Mouse (Mus musculus): ENCODE measurements around the gene Zfp786. TPM values are rescaled to one million over a fixed set of nuclear protein-coding genes. Genes with fewer than 3 reads are reported as not detected.
A peak's percentile ranks its signal among the peaks of the same experiment; 100 is the strongest.

Gene Zfp786
- polyA plus RNA-seq, 1 experiment from 2014 or later, result 13.1 TPM

GRCm38 (mm10) chr6:47842337-47842736 is 11.7 kb upstream of the Zfp786 start:
- H3K4me1 ChIP-seq, result peaks cover under 1% of the 10 kb centered on the region; the same call in 1 of the 2 replicates
- H3K9me3 ChIP-seq, result no peaks in the 10 kb centered on the region
- peaks cover 19% of the 10 kb centered on the region; the same call in 1 of the 2 replicates for H3K36me3 ChIP-seq
- 97% methylated on average over 1 of the region's 1 CpGs for WGBS
- H3K27ac ChIP-seq (replicated peaks), result no peak overlapping the region
- H3K4me2 ChIP-seq (replicated peaks), result no peak overlapping the region
- ATAC-seq (ENCODE audit: low FRiP score, low read depth), result no peak
- H3K27me3 ChIP-seq, result no peaks in the 10 kb centered on the region
- H3K4me3 ChIP-seq, result no peak overlapping the region
- no peak overlapping the region for H3K9ac ChIP-seq (replicated peaks)

GRCm38 (mm10) chr6:47841831-47842230 is 11.2 kb upstream of the Zfp786 start:
- 90% methylated on average over 2 of the region's 2 CpGs for WGBS

GRCm38 (mm10) chr6:47841077-47841476 is 10.4 kb upstream of the Zfp786 start:
- peaks cover 8% of the 10 kb centered on the region; the same call in 1 of the 2 replicates for H3K4me1 ChIP-seq
- H3K9ac ChIP-seq (replicated peaks), result no peak overlapping the region
- no peak for ATAC-seq (ENCODE audit: low FRiP score, low read depth)
- no peaks in the 10 kb centered on the region for H3K9me3 ChIP-seq
- peaks cover 16% of the 10 kb centered on the region; the same call in 1 of the 2 replicates for H3K36me3 ChIP-seq
- 95% methylated on average over 1 of the region's 1 CpGs for WGBS
- no peak overlapping the region for H3K4me3 ChIP-seq
- no peaks in the 10 kb centered on the region for H3K27me3 ChIP-seq
- H3K4me2 ChIP-seq (replicated peaks), result no peak overlapping the region
- no peak overlapping the region for H3K27ac ChIP-seq (replicated peaks)

More at GRCm38 (mm10) chr6:47841831-47842230, 11.2 kb upstream of the Zfp786 start:
- Histone ChIP-seq H3K27me3 (no peaks in the 10 kb centered on the region), H3K4me1 (peaks cover 4% of the 10 kb centered on the region; the same call in 1 of the 2 replicates), H3K4me3 (no peak overlapping the region), H3K9ac (replicated peaks) (no peak overlapping the region), H3K27ac (replicated peaks) (no peak overlapping the region), H3K36me3 (peaks cover 18% of the 10 kb centered on the region; the same call in 1 of the 2 replicates), H3K4me2 (replicated peaks) (no peak overlapping the region), H3K9me3 (no peaks in the 10 kb centered on the region)
- ATAC-seq (ENCODE audit: low FRiP score, low read depth), result no peak

GRCm38 (mm10) chr6:47837630-47838029 is 7.0 kb upstream of the Zfp786 start:
- no peak for ATAC-seq (ENCODE audit: low FRiP score, low read depth)
- H3K4me1 ChIP-seq, result peaks cover 8% of the 10 kb centered on the region; the same call in 1 of the 2 replicates
- 84% methylated on average over 2 of the region's 2 CpGs for WGBS

GRCm38 (mm10) chr6:47835984-47836521 is 5.4 kb upstream of the Zfp786 start:
- H3K9me3 ChIP-seq, result no peaks in the 10 kb centered on the region
- H3K4me1 ChIP-seq, result peaks cover 8% of the 10 kb centered on the region; the same call in 1 of the 2 replicates
- H3K27me3 ChIP-seq, result no peaks in the 10 kb centered on the region
- WGBS, result under 1% methylated on average over 49 of the region's 49 CpGs
- ATAC-seq (ENCODE audit: low FRiP score, low read depth), result peak; percentile 77
- H3K9ac ChIP-seq (replicated peaks), result peak overlapping the region; percentile 94
- H3K27ac ChIP-seq (replicated peaks), result peak overlapping the region; percentile 97
- H3K4me3 ChIP-seq, result peak overlapping the region; percentile 93
- peak overlapping the region; percentile 72 for H3K4me2 ChIP-seq (replicated peaks)
- H3K36me3 ChIP-seq, result peaks cover 9% of the 10 kb centered on the region; the same call in 1 of the 2 replicates

More at GRCm38 (mm10) chr6:47837630-47838029, 7.0 kb upstream of the Zfp786 start:
- Histone ChIP-seq H3K36me3 (peaks cover 16% of the 10 kb centered on the region; the same call in 1 of the 2 replicates), H3K9me3 (no peaks in the 10 kb centered on the region), H3K4me2 (replicated peaks) (no peak overlapping the region), H3K9ac (replicated peaks) (no peak overlapping the region), H3K27ac (replicated peaks) (no peak overlapping the region), H3K27me3 (no peaks in the 10 kb centered on the region), H3K4me3 (no peak overlapping the region)

DNA sequence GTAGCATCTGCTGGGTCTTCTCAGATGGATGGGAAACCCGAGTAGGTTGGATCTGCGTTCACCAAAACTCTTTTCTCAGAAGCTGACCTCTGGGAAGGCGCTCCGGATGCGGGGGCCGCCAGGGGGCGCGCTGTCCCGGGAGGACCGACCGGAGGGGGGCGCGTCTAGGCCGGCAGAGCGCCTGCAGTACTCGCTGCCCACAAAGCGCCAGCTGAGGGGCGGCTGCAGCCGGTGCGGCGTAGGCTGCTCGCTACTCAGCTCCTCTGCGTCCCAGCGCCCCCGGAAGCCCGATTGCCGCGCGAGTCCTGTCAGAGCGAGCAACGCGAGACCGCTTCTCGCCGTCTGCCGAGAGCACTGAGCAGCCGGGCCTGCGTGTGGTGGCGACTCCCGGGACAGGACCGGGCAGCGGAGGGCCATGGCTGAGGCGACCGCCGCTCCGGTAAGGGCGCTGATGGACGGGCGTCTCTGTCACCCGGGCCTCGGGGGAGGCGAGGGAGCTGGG is 4.9 kb upstream of the Zfp786 start, which contains the start of gene Zfp398:
Zfp398 (plus strand) TSS at position 180 of the 502 bp plus-strand sequence.
- 0% methylated on average over 52 of the region's 52 CpGs for WGBS
- Histone ChIP-seq H3K4me3 (peak within 1 kb of the TSS; percentile 93), H3K36me3 (0 out of 2 replicates have a peak, but pooled peaks cover 3% of the 10 kb centered on the region), H3K4me2 (replicated peaks) (peak within 1 kb of the TSS; percentile 72), H3K27me3 (no peaks in the 10 kb centered on the region), H3K9me3 (no peaks in the 10 kb centered on the region), H3K4me1 (peaks cover 12% of the 10 kb centered on the region), H3K9ac (replicated peaks) (peak within 1 kb of the TSS; percentile 94), H3K27ac (replicated peaks) (peak within 1 kb of the TSS; percentile 97)
- peak; percentile 95 for ATAC-seq (ENCODE audit: low FRiP score, low read depth)

- ATAC-seq (ENCODE audit: low FRiP score, low read depth), result no peak
- WGBS, result 82% methylated on average over 1 of the region's 1 CpGs
- Histone ChIP-seq H3K4me3 (no peak overlapping the region), H3K9ac (replicated peaks) (no peak overlapping the region), H3K4me1 (peaks cover 14% of the 10 kb centered on the region), H3K27me3 (no peaks in the 10 kb centered on the region), H3K36me3 (no peaks in the 10 kb centered on the region), H3K4me2 (replicated peaks) (no peak overlapping the region), H3K27ac (replicated peaks) (no peak overlapping the region), H3K9me3 (no peaks in the 10 kb centered on the region)
Measured at GRCm38 (mm10) chr6:47832220-47832619, 1.6 kb upstream of the Zfp786 start.

DNA sequence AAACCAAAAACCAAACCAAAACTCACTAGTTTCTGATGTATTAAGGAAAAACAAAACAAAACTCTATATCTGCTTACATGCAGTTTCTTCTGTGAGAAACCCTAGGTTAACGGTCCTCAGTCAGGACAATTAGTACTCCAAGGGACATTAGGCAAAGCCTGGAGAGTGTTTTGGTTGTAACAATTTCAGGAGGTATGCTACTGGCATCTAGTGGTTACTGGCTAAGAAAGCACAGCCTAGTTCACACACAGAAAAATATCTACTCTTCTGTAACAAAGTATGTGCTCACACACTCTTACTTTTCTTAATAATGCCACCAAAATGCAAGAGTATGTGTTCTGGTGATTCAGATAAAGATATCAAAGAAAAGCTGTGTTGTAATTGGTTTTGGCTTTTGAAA is 1.7 kb downstream of the Zfp786 start:
- Histone ChIP-seq H3K27ac (replicated peaks) (no peak overlapping the region), H3K9ac (replicated peaks) (0 out of 2 replicates have a peak overlapping the region, but pooled peaks have one; percentile 20), H3K4me1 (peaks cover 7% of the 10 kb centered on the region; the same call in 1 of the 2 replicates), H3K36me3 (peaks cover 12% of the 10 kb centered on the region; the same call in 1 of the 2 replicates), H3K4me2 (replicated peaks) (peak overlapping the region; percentile 50), H3K9me3 (no peaks in the 10 kb centered on the region), H3K27me3 (no peaks in the 10 kb centered on the region), H3K4me3 (peak overlapping the region; percentile 73)
- ATAC-seq (ENCODE audit: low FRiP score, low read depth), result no peak
- 42% methylated on average over 1 of the region's 1 CpGs for WGBS

DNA sequence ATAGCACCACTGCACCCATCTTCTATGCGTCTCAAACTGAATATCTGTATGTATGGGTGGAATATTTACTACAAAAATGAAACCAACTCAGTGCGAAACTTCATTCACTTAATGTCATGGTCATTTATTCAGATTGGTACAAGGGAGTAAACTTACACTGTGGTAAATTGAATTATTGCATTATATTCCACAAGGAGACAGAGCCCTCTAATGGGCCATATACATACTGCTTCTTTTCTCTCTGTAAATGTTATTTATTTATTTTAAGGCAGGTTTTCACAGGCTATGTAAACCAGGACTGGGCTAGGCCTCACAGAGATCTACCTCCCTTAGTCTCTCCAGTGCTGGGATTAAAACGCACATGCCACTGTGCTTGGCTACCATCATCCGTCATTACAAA is 3.2 kb downstream of the Zfp786 start:
- Histone ChIP-seq H3K9ac (replicated peaks) (no peak overlapping the region), H3K9me3 (no peaks in the 10 kb centered on the region), H3K27me3 (no peaks in the 10 kb centered on the region), H3K27ac (replicated peaks) (no peak overlapping the region), H3K4me2 (replicated peaks) (no peak overlapping the region), H3K4me3 (no peak overlapping the region), H3K36me3 (peaks cover 26% of the 10 kb centered on the region), H3K4me1 (peaks cover 7% of the 10 kb centered on the region; the same call in 1 of the 2 replicates)
- ATAC-seq (ENCODE audit: low FRiP score, low read depth), result no peak
- WGBS, result 96% methylated on average over 4 of the region's 4 CpGs

GRCm38 (mm10) chr6:47824241-47824640 is 6.4 kb downstream of the Zfp786 start:
- no peaks in the 10 kb centered on the region for H3K27me3 ChIP-seq
- H3K27ac ChIP-seq (replicated peaks), result no peak overlapping the region
- ATAC-seq (ENCODE audit: low FRiP score, low read depth), result no peak
- no peak overlapping the region for H3K4me2 ChIP-seq (replicated peaks)
- WGBS, result 74% methylated on average over 2 of the region's 2 CpGs
- H3K4me3 ChIP-seq, result no peak overlapping the region
- H3K9me3 ChIP-seq, result no peaks in the 10 kb centered on the region
- H3K4me1 ChIP-seq, result 0 out of 2 replicates have a peak, but pooled peaks cover 2% of the 10 kb centered on the region
- peaks cover 57% of the 10 kb centered on the region for H3K36me3 ChIP-seq
- no peak overlapping the region for H3K9ac ChIP-seq (replicated peaks)

DNA sequence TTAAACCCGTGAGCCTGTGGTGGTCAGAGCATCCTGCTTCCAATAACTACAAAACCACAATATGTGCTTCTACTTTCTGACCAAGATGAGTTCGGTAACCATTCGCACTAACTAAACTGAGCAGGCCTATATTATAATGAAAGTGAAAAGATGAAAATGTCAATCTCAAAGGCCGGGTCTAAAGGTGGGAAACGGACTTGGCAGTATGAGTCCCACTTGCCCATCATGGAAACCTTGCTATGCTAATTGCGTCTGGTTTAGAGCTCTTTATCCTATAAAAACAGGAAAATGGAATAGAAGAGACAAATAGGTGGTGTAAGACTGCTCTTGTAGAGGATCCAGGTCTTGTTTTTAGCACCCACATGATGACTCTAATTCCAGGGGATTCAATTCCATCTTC is 8.9 kb downstream of the Zfp786 start:
- ATAC-seq (ENCODE audit: low FRiP score, low read depth), result no peak
- Histone ChIP-seq H3K27ac (replicated peaks) (no peak overlapping the region), H3K4me3 (no peak overlapping the region), H3K9ac (replicated peaks) (no peak overlapping the region), H3K9me3 (no peaks in the 10 kb centered on the region), H3K4me1 (no peaks in the 10 kb centered on the region), H3K4me2 (replicated peaks) (no peak overlapping the region), H3K36me3 (peaks cover 73% of the 10 kb centered on the region), H3K27me3 (no peaks in the 10 kb centered on the region)
- WGBS, result 97% methylated on average over 6 of the region's 6 CpGs

- Histone ChIP-seq H3K4me2 (replicated peaks) (no peak overlapping the region), H3K9me3 (no peaks in the 10 kb centered on the region), H3K27me3 (no peaks in the 10 kb centered on the region), H3K27ac (replicated peaks) (no peak overlapping the region), H3K4me3 (no peak overlapping the region), H3K4me1 (no peaks in the 10 kb centered on the region), H3K36me3 (peaks cover 73% of the 10 kb centered on the region), H3K9ac (replicated peaks) (no peak overlapping the region)
- WGBS, result 96% methylated on average over 5 of the region's 5 CpGs
- no peak for ATAC-seq (ENCODE audit: low FRiP score, low read depth)
Measured at GRCm38 (mm10) chr6:47821236-47821635, 9.4 kb downstream of the Zfp786 start.
